19 mouse cellular contexts compared by ENCODE assay signal in genomic region chr9:38772768-38773167, GRCm38 (mm10). TPM values are rescaled to one million over a fixed set of nuclear protein-coding genes. Genes with fewer than 3 reads are reported as not detected.
"Had no signal": no experiment of that assay in that cellular context is flagged by ENCODE, and none has a peak within 500 bp of the region (broad histone marks: within the 10 kb centered on the region; RNA-seq: fewer than 3 reads in every experiment).

Olfr921 (plus strand) TSS chr9:38773068.

- H3K36me3 ChIP-seq: embryonic facial prominence, embryonic 10.5 days; embryonic facial prominence, embryonic 12.5 days; embryonic facial prominence, embryonic 13.5 days; embryonic facial prominence, embryonic 15.5 days; forebrain, embryonic 10.5 days; forebrain, embryonic 12.5 days; forebrain, embryonic 15.5 days had no signal

- H3K27ac ChIP-seq: embryonic facial prominence, embryonic 10.5 days; embryonic facial prominence, embryonic 12.5 days; embryonic facial prominence, embryonic 13.5 days; embryonic facial prominence, embryonic 15.5 days; forebrain, embryonic 10.5 days; forebrain, embryonic 12.5 days; forebrain, embryonic 13.5 days; forebrain, embryonic 15.5 days; gastrocnemius, adult 2 months; heart, adult 2 months had no signal

- ATAC-seq: forebrain, embryonic 13.5 days; forebrain, embryonic 14.5 days; forebrain, embryonic 15.5 days; forebrain, embryonic 16.5 days; forebrain, postnatal 0 days had no signal

- H3K4me3 ChIP-seq: embryonic facial prominence, embryonic 10.5 days; embryonic facial prominence, embryonic 12.5 days; embryonic facial prominence, embryonic 13.5 days; embryonic facial prominence, embryonic 15.5 days; erythroblast, embryonic 14.5 days; forebrain, embryonic 10.5 days; forebrain, embryonic 12.5 days; forebrain, embryonic 13.5 days; forebrain, embryonic 15.5 days; gastrocnemius, adult 2 months; heart, adult 2 months had no signal

- H3K9ac ChIP-seq: embryonic facial prominence, embryonic 12.5 days; embryonic facial prominence, embryonic 13.5 days; embryonic facial prominence, embryonic 15.5 days; forebrain, embryonic 12.5 days; forebrain, embryonic 13.5 days; forebrain, embryonic 15.5 days; forebrain, postnatal 0 days had no signal

- H3K9me3 ChIP-seq: embryonic facial prominence, embryonic 10.5 days; embryonic facial prominence, embryonic 12.5 days; embryonic facial prominence, embryonic 13.5 days; embryonic facial prominence, embryonic 15.5 days; forebrain, embryonic 10.5 days; forebrain, embryonic 12.5 days; forebrain, embryonic 13.5 days; forebrain, embryonic 15.5 days had no signal

- H3K27me3 ChIP-seq: embryonic facial prominence, embryonic 12.5 days; embryonic facial prominence, embryonic 13.5 days; embryonic facial prominence, embryonic 15.5 days; forebrain, embryonic 12.5 days; forebrain, embryonic 13.5 days; forebrain, embryonic 15.5 days had no signal

- H3K4me1 ChIP-seq: embryonic facial prominence, embryonic 10.5 days; embryonic facial prominence, embryonic 12.5 days; embryonic facial prominence, embryonic 13.5 days; embryonic facial prominence, embryonic 15.5 days; forebrain, embryonic 10.5 days; forebrain, embryonic 12.5 days; forebrain, embryonic 13.5 days; forebrain, embryonic 15.5 days had no signal

- H3K4me2 ChIP-seq: embryonic facial prominence, embryonic 12.5 days; embryonic facial prominence, embryonic 13.5 days; embryonic facial prominence, embryonic 15.5 days; forebrain, embryonic 12.5 days; forebrain, embryonic 13.5 days; forebrain, embryonic 15.5 days had no signal

RNA-seq across cellular contexts. Expression of gene Olfr921, which starts in this region (rescaled TPM):
- polyA plus RNA-seq: cortical plate, adult 2 months; embryonic facial prominence, embryonic 10.5 days; embryonic facial prominence, embryonic 11.5 days; embryonic facial prominence, embryonic 12.5 days; embryonic facial prominence, embryonic 13.5 days; embryonic facial prominence, embryonic 14.5 days; embryonic facial prominence, embryonic 15.5 days; erythroblast, embryonic 14.5 days; forebrain, embryonic 10.5 days; forebrain, embryonic 11.5 days; forebrain, embryonic 12.5 days; forebrain, embryonic 13.5 days; forebrain, embryonic 14.5 days; forebrain, embryonic 15.5 days; forebrain, embryonic 16.5 days; forebrain, postnatal 0 days; gonadal fat pad, adult 2 months; heart, adult 2 months had no signal
